Mouse (Mus musculus) erythroblast, embryonic 14.5 days (primary cell): ENCODE results near the gene Btnl10. TPM values are rescaled to one million over a fixed set of nuclear protein-coding genes. Genes with fewer than 3 reads are reported as not detected.
A peak's percentile ranks its signal among the peaks of the same experiment; 100 is the strongest.

Experiments
- H3K27me3 ChIP-seq: 2 replicates; pipeline ENCODE4 v1.6.1; 2012; ENCODE audit warnings: inconsistent platforms; ENCODE audit not compliant: control insufficient read depth
- H3K36me3 ChIP-seq: 2 replicates; pipeline ENCODE4 v1.6.1; 2012; ENCODE audit warnings: mild to moderate bottlenecking, inconsistent platforms; ENCODE audit not compliant: control insufficient read depth
- H3K4me1 ChIP-seq: 2 replicates; pipeline ENCODE4 v1.6.1; 2012; ENCODE audit warnings: inconsistent platforms; ENCODE audit not compliant: control insufficient read depth
- H3K4me3 ChIP-seq: replicated peaks from 2 replicates; pipeline ENCODE3; 2012; ENCODE audit warnings: moderate library complexity, mild to moderate bottlenecking, inconsistent platforms
- H3K9me3 ChIP-seq: 2 replicates; pipeline ENCODE4 v1.6.1; 2012; ENCODE audit warnings: low read length, inconsistent platforms, mixed read lengths; ENCODE audit not compliant: control insufficient read depth
- GATA1 ChIP-seq: IDR thresholded peaks from 2 replicates; pipeline ENCODE4 v1.6.1; 2012; ENCODE audit warnings: low read length, inconsistent platforms, mixed read lengths
- TAL1 ChIP-seq: IDR thresholded peaks from 3 replicates; pipeline ENCODE4 v1.6.1; 2012; ENCODE audit warnings: low read length, inconsistent platforms, mixed read lengths
- polyA plus RNA-seq: library from polyadenylated mRNA; stranded (reverse); fragments of >175 nt; gene quantifications from 2 replicates; pipeline ENCODE4 v1.2.3, GENCODE M21; 2012

The Btnl10 gene
- polyA plus RNA-seq, 1 experiment, result 3.5 TPM

DNA sequence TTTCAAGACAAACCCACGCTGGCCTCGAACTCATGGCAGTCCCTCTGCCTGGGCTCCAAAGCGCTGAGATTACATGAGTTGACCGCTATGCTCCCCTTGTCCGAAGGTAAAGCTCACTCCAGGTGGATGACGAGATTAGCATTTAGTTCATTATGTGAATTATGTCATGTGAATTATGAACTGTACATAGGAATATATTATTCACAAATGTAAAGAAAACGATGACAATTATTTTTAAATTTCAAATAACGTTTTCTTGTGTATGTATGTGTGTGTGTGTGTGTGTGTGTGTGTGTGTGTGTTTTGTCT lies 13.3 kb upstream of the Btnl10 start:
- peaks cover 36% of the 10 kb centered on the region for H3K36me3 ChIP-seq
- 0 out of 2 replicates have a peak, but pooled peaks cover 3% of the 10 kb centered on the region for H3K9me3 ChIP-seq
- H3K4me3 ChIP-seq, result peak overlapping the region; percentile 68
- no peak for TF ChIP-seq TAL1
- TF ChIP-seq GATA1, result no peak
- H3K4me1 ChIP-seq, result peaks cover 54% of the 10 kb centered on the region
- peaks cover 3% of the 10 kb centered on the region for H3K27me3 ChIP-seq

DNA sequence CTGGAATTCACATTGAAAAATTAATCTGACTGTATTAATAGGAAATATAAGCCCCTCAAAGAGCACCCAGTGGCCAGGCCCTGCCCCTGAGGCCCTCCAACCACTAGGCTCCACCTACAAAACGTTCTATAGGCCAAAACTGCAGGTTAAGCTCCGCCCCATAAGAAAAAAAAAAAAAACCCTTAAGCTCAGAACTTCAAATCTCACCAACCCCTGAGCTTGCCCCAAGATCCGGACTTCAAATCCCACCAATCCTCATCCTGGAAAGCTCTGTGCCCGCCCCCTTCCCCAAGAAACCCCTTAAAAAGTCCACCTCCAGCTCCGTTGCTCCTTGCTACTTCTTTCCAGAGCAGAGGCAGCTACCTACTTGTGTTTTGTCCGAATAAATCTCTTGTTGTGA lies 12.9 kb upstream of the Btnl10 start:
- Histone ChIP-seq H3K4me1 (peaks cover 54% of the 10 kb centered on the region), H3K9me3 (0 out of 2 replicates have a peak, but pooled peaks cover 3% of the 10 kb centered on the region), H3K27me3 (peaks cover 6% of the 10 kb centered on the region), H3K4me3 (peak overlapping the region; percentile 68), H3K36me3 (peaks cover 31% of the 10 kb centered on the region)
- TF ChIP-seq GATA1 (no peak), TAL1 (no peak)

DNA sequence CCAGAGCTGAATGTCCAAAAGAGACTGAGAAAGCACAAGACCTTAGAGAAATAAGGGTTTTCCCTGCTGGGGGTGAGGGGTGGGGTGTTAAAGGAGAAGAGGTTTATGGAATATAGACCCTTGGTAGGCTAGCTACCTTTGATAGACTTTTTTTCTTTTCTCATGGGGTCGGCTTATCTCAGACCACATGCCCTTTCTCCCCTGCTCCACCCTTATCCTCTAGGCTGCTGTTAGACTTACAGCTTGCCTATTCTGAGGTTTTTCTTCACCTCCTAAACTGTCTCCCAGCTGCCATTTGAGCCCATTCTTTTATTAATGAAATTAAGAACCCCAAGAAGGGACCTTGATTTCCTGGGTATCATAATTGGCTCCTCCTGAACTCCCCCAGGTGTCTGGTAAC lies 3.9 kb upstream of the Btnl10 start:
- peak overlapping the region; percentile 60 for H3K4me3 ChIP-seq
- TF ChIP-seq TAL1 (peak; percentile 11; the same call in 1 of the 3 replicates), GATA1 (peak; percentile 39; the same call in 1 of the 2 replicates)
- peaks cover 69% of the 10 kb centered on the region for H3K4me1 ChIP-seq
- no peaks in the 10 kb centered on the region for H3K9me3 ChIP-seq
- H3K36me3 ChIP-seq, result peaks cover 6% of the 10 kb centered on the region
- peaks cover 15% of the 10 kb centered on the region for H3K27me3 ChIP-seq

DNA sequence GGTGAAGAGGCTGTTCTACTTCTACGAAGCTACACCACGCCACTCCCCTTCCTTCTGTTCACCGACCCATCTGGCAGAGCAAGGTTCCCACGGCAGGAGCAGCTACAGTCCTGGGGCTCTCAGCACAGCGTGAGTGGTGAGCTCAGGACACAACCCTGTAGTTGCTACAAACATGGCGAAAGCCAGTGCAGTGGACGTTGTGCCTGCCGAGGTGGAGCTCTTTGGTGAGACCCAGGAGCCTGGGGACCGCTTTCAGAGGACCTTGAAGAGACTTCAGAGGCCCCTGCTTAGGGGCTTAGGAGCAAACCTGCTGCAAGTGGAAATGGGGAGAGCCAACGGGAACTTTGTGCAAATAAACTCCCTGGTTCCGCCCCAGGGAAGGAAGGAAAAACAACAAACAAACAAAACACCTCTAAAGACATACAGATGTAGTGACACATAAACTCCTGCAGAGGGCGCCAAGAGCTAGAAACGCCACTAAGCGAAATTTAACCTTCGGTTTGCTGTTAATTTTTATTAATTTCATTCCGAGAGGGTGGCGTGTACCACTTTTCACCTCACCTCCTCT lies 3.2 kb upstream of the Btnl10 start:
- Histone ChIP-seq H3K4me1 (peaks cover 77% of the 10 kb centered on the region), H3K36me3 (peaks cover 14% of the 10 kb centered on the region), H3K4me3 (peak overlapping the region; percentile 60), H3K27me3 (peaks cover 12% of the 10 kb centered on the region), H3K9me3 (no peaks in the 10 kb centered on the region)
- no peak for TF ChIP-seq GATA1
- TF ChIP-seq TAL1, result no peak

DNA sequence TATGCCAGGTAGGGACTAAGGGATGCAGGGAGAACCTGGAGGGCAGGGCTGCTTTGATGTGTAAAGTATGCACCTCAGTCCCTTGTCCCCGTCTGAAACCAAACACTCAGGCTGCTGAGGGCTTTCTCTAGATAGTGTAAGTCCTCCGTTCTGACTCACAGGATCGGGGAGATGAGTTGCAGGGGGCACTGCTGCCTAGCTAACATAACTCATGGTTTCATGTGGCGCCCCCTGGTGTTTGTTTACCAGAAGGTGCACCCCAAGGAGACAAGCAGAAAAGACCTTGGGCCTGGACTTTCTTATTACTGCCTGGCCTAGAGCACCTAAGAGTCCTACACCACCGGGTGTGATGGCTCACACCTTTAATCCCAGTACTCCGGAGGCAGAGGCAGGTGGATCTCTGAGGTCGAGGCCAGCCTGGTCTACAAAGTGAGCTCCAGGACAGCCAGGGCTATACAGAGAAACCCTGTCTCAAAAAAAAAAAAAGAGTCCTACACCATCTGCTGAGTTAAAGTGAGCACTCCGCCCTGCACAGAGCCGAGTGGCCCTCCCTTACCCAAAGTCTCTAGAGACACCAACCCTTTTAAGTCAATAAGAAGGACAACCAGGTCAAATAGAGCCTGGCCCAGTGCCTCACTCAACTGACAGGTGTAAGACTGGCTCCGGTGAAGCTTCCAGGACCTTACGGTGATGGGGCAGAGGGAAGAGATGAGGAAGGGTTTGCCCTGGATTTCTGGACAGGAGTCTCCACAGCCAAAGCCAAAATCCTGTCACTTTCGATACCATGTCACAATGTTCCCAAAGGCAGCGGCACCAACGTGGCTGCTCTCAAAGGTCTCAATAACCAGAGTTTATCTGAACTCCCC lies 596 bp upstream of the Btnl10 start:
- H3K4me1 ChIP-seq, result peaks cover 92% of the 10 kb centered on the region

DNA sequence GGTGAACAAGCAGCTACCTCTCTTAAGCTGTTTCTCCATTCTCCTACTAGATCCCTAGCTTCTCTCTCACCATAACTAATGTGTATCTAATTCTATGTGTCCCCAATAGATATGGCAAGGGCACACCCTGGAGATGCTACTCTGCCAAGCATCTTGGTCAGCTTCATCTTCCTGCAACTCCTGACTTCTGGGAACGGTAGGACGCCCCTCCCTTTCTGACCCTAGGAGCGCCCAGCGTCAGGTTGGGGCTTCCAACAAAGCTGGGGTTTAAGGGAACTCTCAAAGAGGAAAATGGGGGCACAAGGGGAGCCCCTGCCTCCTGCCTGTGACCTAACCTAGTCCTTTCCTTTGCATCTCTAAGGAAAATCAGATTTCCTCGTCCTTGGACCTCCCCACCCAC lies 1.1 kb downstream of the Btnl10 start:
- H3K4me1 ChIP-seq, result peaks cover 80% of the 10 kb centered on the region
- no peak for TF ChIP-seq GATA1
- TF ChIP-seq TAL1, result no peak
- H3K9me3 ChIP-seq, result no peaks in the 10 kb centered on the region
- peaks cover 2% of the 10 kb centered on the region; the same call in 1 of the 2 replicates for H3K27me3 ChIP-seq
- H3K36me3 ChIP-seq, result peaks cover 56% of the 10 kb centered on the region
- H3K4me3 ChIP-seq, result peak overlapping the region; percentile 81

More for the DNA sequence above, 596 bp upstream of the Btnl10 start:
- Histone ChIP-seq H3K36me3 (peaks cover 39% of the 10 kb centered on the region), H3K9me3 (no peaks in the 10 kb centered on the region), H3K27me3 (0 out of 2 replicates have a peak, but pooled peaks cover 2% of the 10 kb centered on the region), H3K4me3 (peak overlapping the region; percentile 81)
- no peak for TF ChIP-seq TAL1
- TF ChIP-seq GATA1, result no peak

DNA sequence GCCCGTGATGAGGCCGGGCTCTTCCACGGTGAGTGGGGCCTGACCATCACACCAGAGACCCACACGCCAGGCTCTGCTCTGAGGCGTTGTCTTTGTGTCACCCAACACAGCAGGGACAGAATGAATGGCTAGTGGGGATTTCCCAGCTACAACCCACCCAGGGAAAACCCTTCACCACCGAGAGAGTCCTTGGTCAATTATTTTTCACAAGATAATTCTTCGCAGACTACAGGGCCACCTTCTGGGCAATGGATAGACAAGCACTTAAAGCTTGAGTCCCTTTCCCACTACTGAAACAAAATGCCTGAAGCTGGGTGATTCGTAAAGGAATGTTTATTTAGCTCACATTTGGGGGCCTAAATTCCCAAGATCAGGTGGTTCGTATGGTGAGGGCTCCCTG lies 4.7 kb downstream of the Btnl10 start:
- H3K4me1 ChIP-seq, result peaks cover 47% of the 10 kb centered on the region
- H3K36me3 ChIP-seq, result peaks cover 75% of the 10 kb centered on the region
- no peak overlapping the region for H3K4me3 ChIP-seq
- peaks cover 2% of the 10 kb centered on the region; the same call in 1 of the 2 replicates for H3K27me3 ChIP-seq
- no peaks in the 10 kb centered on the region for H3K9me3 ChIP-seq
- no peak for TF ChIP-seq TAL1
- no peak for TF ChIP-seq GATA1

DNA sequence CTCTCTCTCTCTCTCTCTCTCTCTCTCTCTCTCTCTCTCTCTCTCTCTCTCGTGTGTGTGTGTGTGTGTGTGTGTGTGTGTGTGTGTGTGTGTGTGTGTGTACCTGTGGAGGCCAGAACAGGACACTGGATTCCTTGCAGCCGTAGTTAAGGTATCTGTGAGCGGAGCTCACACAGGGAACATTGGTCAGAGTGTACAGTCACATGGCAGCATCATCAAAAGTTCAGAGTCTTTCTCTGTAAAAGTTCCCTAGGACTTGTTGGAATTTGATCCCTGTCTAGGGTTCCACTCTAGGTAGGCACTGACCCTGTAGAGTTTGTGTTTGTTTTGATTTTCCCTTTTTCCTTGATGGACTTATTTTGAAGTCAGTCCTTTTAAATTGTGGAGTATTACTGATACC lies 8.9 kb downstream of the Btnl10 start:
- no peak for TF ChIP-seq GATA1
- no peak for TF ChIP-seq TAL1

DNA sequence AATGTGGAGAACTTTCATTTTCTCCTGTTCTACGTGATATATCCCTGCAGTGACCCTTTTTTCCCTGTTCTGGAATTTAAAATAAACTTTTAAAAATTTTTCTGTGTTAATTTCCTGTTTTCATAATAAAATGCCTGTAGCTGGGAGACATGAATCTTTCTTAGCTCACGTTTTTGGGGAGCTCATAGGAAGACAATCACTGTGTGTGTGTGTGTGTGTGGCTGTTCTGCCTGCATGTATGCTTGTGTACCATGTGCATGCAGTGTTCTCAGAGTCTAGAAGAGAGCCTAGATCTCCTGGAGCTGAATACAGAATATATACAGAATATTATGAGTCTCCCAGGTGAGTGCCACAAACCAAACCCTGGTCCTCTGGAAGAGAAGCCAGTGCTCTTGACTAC lies 9.3 kb downstream of the Btnl10 start:
- Histone ChIP-seq H3K4me3 (no peak overlapping the region), H3K36me3 (peaks cover 57% of the 10 kb centered on the region), H3K9me3 (no peaks in the 10 kb centered on the region), H3K27me3 (no peaks in the 10 kb centered on the region; the same call in 1 of the 2 replicates), H3K4me1 (peaks cover 52% of the 10 kb centered on the region)
- TF ChIP-seq TAL1 (no peak), GATA1 (no peak)

More for the DNA sequence above, 8.9 kb downstream of the Btnl10 start:
- H3K4me1 ChIP-seq, result peaks cover 48% of the 10 kb centered on the region
- no peak overlapping the region for H3K4me3 ChIP-seq
- no peaks in the 10 kb centered on the region; the same call in 1 of the 2 replicates for H3K27me3 ChIP-seq
- no peaks in the 10 kb centered on the region for H3K9me3 ChIP-seq
- H3K36me3 ChIP-seq, result peaks cover 57% of the 10 kb centered on the region
